Mouse (Mus musculus): Measurements from ENCODE around the gene Tex14. TPM values are rescaled to one million over a fixed set of nuclear protein-coding genes. Genes with fewer than 3 reads are reported as not detected.

The Tex14 gene
- polyA plus RNA-seq, 1 experiment from 2014 or later: 0.60 TPM

DNA sequence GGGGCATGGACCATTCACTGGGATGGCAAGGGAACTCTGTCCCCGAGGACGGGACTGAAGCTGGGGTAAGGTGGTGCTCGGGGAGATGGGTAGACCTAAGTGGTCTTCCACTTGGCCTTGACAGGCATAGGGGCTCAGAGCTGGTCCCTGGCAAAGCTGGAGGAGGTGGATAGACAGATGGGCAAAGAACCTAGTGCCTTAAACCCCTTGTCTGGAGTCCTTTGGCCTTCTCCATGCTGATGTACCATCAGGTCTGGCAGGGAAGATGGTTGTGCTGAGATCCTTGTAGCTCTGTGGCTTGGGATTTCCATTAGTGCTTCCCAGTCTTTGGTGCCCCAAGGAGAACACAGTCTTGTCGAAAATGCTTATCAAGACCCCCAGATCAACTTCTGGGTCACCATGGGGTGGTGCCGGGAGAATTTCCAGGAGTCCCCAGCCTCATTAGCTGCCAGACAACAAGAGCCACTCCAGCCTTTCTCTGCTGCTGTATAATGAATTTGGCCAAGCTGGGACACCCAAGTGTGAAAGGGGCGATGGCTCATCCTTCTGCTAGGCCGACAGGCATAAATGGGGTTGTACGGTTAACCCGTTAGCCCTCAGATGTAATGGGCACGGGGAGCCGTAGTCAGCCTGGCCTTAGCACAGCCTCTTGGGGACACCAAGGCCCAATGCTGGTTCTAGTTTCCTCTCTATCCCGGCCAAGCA, 176.4 kb downstream of the Tex14 start:
- WGBS: 91% methylated on average over 12 of the region's 12 CpGs
- Histone ChIP-seq H3K4me1 (peaks cover 20% of the 10 kb centered on the region), H3K27ac (replicated peaks) (no peak overlapping the region)

DNA sequence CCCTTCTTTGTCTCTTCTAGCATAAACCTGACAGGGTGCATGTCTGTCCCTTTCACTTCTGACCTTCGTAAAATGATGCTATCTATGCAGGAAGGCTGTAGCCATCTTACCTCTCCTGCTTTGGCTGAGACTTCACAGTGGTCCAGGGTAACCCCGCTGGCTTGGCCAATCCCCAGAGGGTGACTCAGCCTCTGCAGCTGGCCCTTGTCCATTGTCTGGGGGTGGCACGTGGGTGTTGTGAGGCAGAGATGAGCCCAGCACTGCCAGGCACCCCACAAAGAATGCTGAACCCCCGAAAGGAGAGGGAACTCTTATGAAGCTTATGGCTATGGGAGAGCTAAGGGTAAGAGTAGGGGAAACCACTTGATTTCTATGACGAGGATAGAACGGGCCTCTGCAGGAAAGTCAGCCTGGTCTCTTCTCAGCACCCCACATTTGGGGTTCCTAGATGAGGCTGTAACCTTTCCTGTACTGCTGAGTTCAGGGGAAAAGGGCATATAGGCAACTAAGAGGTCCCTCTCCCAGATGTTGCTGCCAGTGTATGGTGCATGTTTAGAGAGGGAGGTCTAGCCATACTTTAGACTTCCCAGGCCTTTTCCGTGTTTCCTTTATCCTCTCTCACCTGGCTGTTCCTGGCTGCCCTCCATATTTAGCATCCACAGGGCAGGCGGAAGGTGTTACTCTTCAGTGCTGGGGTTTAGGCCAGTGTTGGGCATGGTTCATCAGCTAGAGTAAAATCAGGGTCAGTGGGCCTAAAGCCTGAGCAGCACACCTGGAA, 177.3 kb downstream of the Tex14 start:
- no peaks in the 10 kb centered on the region for H3K36me3 ChIP-seq
- WGBS: 84% methylated on average over 8 of the region's 8 CpGs
- H3K4me2 ChIP-seq (replicated peaks): no peak overlapping the region
- peaks cover 21% of the 10 kb centered on the region; the same call in 1 of the 2 replicates for H3K27me3 ChIP-seq
- H3K4me1 ChIP-seq: peaks cover 18% of the 10 kb centered on the region
- no peak for ATAC-seq (ENCODE audit: low FRiP score, low read depth)
- H3K27ac ChIP-seq (replicated peaks): no peak overlapping the region
- no peaks in the 10 kb centered on the region for H3K9me3 ChIP-seq
- H3K4me3 ChIP-seq: no peak overlapping the region
- no peak overlapping the region for H3K9ac ChIP-seq (replicated peaks)

More for the DNA sequence above, 176.4 kb downstream of the Tex14 start:
- no peak overlapping the region for H3K4me2 ChIP-seq (replicated peaks)
- peaks cover 27% of the 10 kb centered on the region; the same call in 1 of the 2 replicates for H3K27me3 ChIP-seq
- H3K9me3 ChIP-seq: no peaks in the 10 kb centered on the region
- H3K4me3 ChIP-seq: no peak overlapping the region
- no peaks in the 10 kb centered on the region for H3K36me3 ChIP-seq
- ATAC-seq (ENCODE audit: low FRiP score, low read depth): no peak
- no peak overlapping the region for H3K9ac ChIP-seq (replicated peaks)

DNA sequence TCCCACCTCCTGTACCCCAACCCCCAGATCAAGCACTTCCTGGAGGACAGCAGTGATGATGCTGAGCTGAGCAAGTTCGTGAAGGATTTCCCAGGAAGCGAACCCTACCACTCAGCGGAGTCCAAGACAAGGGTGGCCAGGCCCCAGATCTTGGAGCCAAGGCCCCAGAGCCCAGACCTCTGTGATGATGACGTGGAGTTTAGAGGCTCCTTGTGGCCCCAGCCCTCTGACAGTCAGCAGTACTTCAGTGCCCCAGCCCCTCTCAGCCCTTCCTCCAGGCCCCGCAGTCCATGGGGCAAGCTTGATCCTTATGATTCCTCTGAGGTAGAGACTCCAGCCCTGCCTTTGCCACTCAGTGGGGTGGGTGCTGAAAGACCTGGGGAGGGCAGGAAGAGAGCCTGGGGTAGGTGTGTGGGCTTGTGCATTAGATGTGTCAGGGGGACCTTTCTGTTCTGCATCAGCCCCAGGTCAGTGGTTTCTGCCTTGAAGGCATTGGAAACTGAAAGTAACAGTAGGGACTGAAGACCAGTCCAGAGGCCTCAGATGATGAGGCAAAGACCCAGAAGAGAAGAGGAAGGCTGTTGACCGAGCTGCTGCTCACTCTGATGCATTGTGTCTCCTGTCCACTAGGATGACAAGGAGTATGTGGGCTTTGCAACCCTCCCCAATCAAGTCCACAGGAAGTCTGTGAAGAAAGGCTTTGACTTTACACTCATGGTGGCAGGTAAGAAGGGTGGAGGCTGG, 178.6 kb downstream of the Tex14 start:
- H3K27ac ChIP-seq (replicated peaks): no peak overlapping the region
- H3K27me3 ChIP-seq: peaks cover 16% of the 10 kb centered on the region; the same call in 1 of the 2 replicates
- no peak overlapping the region for H3K4me2 ChIP-seq (replicated peaks)
- WGBS: 88% methylated on average over 6 of the region's 6 CpGs
- H3K9ac ChIP-seq (replicated peaks): no peak overlapping the region
- H3K36me3 ChIP-seq: no peaks in the 10 kb centered on the region
- H3K4me1 ChIP-seq: peaks cover 8% of the 10 kb centered on the region
- ATAC-seq (ENCODE audit: low FRiP score, low read depth): no peak
- no peak overlapping the region for H3K4me3 ChIP-seq
- no peaks in the 10 kb centered on the region for H3K9me3 ChIP-seq

DNA sequence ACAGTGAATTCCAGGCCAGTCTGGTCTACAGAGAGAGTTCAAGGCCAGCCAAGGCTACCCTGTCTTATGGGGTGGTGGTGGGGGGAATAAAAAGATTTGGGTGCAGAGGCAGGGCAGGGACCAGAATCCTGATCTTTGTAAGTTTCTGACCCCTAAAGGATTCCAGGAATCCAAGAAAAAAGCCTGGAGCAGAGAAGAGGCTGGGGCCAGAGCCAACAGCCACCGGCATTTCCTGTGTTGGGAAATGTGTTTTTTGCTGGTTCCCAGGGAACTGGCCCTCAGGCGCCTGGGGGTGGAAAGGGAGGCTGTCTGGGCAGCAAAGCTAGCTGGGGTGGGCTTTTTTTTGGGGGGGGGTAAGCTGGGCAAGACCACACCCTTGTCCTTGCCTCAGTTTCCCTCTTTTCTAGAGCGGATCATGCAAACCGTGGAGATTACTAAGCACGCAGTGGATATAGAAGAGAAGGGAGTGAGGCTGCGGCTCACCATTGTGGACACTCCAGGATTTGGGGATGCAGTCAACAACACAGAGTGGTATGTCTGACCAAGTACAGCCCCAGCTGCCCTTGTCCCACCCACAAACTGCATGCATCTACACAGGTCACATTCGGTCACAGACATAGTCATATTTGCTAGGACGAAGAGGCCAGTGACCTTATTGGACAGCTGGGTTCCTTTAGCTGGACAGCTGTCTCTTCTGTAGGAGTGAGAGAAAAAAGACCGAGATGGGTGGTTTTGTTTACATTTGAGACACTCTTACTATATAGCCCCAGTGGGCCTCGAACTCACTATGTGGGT, 180.0 kb downstream of the Tex14 start:
- no peaks in the 10 kb centered on the region for H3K36me3 ChIP-seq

DNA sequence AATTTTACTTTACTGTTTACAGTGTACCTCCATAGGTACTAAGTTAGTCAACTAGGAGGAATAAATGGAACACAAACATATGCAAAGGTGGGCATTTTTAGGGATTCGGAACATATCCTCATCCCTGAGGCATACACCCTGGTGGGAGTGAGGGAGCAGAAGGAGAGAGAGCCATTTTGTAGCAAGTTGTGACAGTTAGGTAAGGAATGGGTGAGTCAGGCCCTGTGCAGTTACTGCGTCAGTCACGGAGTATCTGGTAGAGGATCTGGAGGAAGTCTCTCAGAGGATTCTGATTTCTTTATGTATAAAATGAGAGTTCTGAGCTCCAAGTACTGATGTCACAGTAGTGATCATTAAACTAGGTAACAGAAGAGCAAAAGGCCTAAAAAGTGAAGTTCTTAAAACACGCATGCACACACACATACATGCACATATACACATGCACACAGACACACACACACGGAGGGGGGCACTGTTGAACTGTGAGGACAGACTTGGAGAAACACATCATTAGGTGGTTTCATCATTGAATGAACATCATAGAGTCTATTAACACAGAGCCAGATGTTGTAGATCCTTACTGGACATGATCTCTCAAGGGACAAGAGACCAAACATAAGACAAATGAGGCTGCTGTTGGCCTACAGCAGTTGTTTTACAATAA, 182.5 kb downstream of the Tex14 start:
- ATAC-seq (ENCODE audit: low FRiP score, low read depth): no peak
- Histone ChIP-seq H3K27me3 (no peaks in the 10 kb centered on the region), H3K9ac (replicated peaks) (no peak overlapping the region), H3K4me3 (no peak overlapping the region), H3K27ac (replicated peaks) (no peak overlapping the region), H3K4me1 (peaks cover 16% of the 10 kb centered on the region), H3K36me3 (no peaks in the 10 kb centered on the region), H3K4me2 (replicated peaks) (no peak overlapping the region), H3K9me3 (no peaks in the 10 kb centered on the region)
- WGBS: 95% methylated on average over 5 of the region's 5 CpGs

More for the DNA sequence above, 180.0 kb downstream of the Tex14 start:
- Histone ChIP-seq H3K4me2 (replicated peaks) (no peak overlapping the region), H3K27ac (replicated peaks) (no peak overlapping the region), H3K4me1 (peaks cover 7% of the 10 kb centered on the region), H3K9me3 (no peaks in the 10 kb centered on the region), H3K9ac (replicated peaks) (no peak overlapping the region), H3K4me3 (no peak overlapping the region), H3K27me3 (0 out of 2 replicates have a peak, but pooled peaks cover 11% of the 10 kb centered on the region)
- no peak for ATAC-seq (ENCODE audit: low FRiP score, low read depth)
- 87% methylated on average over 10 of the region's 10 CpGs for WGBS

DNA sequence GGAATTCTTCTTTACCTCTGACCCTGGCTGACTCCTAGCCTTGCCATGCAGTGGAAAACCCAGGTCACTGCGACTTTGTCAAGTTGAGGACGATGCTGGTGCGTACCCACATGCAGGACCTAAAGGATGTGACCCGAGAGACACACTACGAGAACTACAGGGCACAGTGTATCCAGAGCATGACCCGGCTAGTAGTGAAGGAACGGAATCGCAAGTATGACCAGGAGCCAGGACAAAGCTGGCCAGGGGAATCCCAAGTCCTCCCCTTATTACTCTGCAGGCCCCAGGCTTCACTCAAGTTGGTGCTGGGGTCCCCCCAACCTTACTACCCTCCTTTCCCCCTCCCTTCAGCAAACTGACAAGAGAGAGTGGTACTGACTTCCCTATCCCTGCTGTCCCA, 184.7 kb downstream of the Tex14 start:
- no peak for ATAC-seq (ENCODE audit: low FRiP score, low read depth)
- Histone ChIP-seq H3K27ac (replicated peaks) (no peak overlapping the region), H3K4me1 (peaks cover 39% of the 10 kb centered on the region), H3K27me3 (no peaks in the 10 kb centered on the region), H3K9ac (replicated peaks) (no peak overlapping the region), H3K4me3 (no peak overlapping the region), H3K4me2 (replicated peaks) (0 out of 2 replicates have a peak overlapping the region, but pooled peaks have one; percentile 88), H3K9me3 (no peaks in the 10 kb centered on the region), H3K36me3 (0 out of 2 replicates have a peak, but pooled peaks cover 5% of the 10 kb centered on the region)
- 95% methylated on average over 8 of the region's 8 CpGs for WGBS

DNA sequence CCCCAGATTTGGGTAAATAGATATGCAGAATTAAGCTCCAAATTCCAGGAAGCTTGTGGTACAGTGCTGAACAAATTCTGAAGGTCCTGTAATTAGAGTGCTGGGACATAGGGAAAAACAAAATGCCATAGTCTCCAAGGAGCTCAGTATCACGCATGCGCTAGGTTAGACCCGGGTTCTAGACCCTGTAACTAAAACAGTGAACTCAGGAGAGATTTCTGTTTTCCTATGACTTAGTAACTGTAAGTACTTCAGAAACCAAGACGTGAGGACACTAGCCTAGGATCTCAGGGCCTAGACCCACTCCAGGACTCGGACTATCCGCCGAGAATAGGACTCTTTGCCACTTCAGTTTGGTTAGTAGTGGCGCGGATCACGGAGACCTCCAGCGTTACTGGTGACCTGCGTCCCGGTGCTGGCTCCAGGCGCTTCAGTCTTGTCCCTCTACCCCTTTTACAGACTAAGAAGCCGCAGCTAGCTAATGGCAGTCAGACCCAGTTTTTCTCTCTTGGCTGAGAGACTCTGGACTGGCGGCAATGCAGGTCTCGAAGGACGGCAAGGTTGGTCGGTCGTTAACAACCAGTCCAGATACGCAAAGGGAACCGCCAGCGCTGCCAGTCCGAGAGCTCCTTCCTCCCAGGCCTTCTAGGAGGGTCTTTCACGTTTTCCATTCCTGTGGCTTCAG, 186.1 kb downstream of the Tex14 start:
- Histone ChIP-seq H3K27me3 (no peaks in the 10 kb centered on the region), H3K36me3 (0 out of 2 replicates have a peak, but pooled peaks cover 5% of the 10 kb centered on the region), H3K27ac (replicated peaks) (peak overlapping the region; percentile 85), H3K4me2 (replicated peaks) (peak overlapping the region; percentile 88), H3K9ac (replicated peaks) (peak overlapping the region; percentile 95), H3K4me1 (peaks cover 49% of the 10 kb centered on the region), H3K4me3 (peak overlapping the region; percentile 85), H3K9me3 (no peaks in the 10 kb centered on the region)
- no peak for ATAC-seq (ENCODE audit: low FRiP score, low read depth)
- WGBS: 3% methylated on average over 25 of the region's 25 CpGs

DNA sequence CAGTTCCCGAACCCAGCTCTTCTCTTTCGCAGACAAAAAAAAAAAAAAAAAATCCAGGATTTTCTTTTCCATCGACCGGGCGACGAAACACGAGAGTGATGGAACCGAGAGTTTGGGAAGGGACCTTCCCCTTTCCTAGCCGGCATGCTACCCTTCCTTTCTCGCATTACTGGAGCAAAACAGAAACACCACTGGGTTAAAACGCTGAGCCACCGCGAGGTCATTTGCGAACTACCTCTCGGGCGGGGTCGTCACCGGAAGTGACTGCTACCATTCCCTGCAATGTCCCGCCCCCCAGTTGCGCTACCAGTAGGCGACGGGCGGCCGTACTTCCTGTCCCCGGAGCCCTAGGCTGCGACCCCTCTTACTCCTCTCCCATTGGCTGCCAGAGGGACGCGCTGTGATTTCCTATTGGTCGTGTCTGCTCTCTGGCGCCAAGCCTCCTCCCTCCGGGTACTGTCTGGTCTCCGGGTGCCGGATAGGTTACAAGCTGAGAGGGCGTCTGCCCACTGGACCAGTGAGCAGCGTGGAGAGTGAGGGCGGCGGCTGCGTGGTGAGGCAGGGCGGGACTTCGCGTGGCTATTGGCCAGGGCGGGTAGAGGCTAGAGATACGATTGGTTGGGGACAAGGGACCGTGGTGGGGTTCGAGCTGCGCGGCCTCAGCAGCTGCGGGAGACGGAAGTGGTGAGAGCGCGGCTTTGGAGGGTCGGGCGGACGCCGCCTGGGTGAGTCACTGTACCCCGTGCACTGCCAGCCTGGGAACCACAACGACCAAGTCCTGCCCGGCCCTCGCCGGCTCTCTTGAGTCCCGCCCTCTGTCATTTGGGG, 186.9 kb downstream of the Tex14 start, which contains the start of gene Mtmr4:
Mtmr4 (plus strand) TSS at position 637 of the 828 bp plus-strand sequence.
- under 1% methylated on average over 61 of the region's 61 CpGs for WGBS
- peak within 1 kb of the TSS; percentile 95 for H3K9ac ChIP-seq (replicated peaks)
- ATAC-seq (ENCODE audit: low FRiP score, low read depth): peak; percentile 98

DNA sequence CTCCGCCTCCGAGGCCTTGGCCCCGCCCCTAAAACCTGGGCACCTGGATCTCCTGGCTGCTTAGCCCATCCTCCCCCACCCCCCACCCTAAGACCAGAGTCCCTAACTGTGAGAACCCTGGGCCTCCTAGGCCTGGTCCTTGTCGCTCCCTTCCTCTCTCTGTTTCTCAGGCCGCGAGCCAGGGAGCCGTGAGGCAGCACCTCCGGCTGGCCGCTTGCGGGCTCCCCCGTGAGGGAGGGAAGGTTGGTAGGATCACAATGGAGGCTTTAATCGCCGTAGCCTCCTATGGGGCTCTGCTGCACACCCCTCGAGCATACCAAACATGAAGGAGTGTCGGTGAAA, 187.5 kb downstream of the Tex14 start:
- no peaks in the 10 kb centered on the region for H3K9me3 ChIP-seq
- H3K36me3 ChIP-seq: peaks cover 8% of the 10 kb centered on the region
- WGBS: 1% methylated on average over 15 of the region's 15 CpGs
- peak overlapping the region; percentile 88 for H3K27ac ChIP-seq (replicated peaks)
- peaks cover 62% of the 10 kb centered on the region for H3K4me1 ChIP-seq
- peak overlapping the region; percentile 67 for H3K4me2 ChIP-seq (replicated peaks)
- no peak for ATAC-seq (ENCODE audit: low FRiP score, low read depth)
- peak overlapping the region; percentile 82 for H3K9ac ChIP-seq (replicated peaks)
- H3K4me3 ChIP-seq: peak overlapping the region; percentile 85
- no peaks in the 10 kb centered on the region for H3K27me3 ChIP-seq

More for the DNA sequence above, 186.9 kb downstream of the Tex14 start, which contains the start of gene Mtmr4:
- Histone ChIP-seq H3K4me3 (peak within 1 kb of the TSS; percentile 85), H3K4me1 (peaks cover 56% of the 10 kb centered on the region), H3K4me2 (replicated peaks) (peak within 1 kb of the TSS; percentile 88), H3K9me3 (no peaks in the 10 kb centered on the region), H3K36me3 (0 out of 2 replicates have a peak, but pooled peaks cover 5% of the 10 kb centered on the region), H3K27me3 (no peaks in the 10 kb centered on the region), H3K27ac (replicated peaks) (peak within 1 kb of the TSS; percentile 88)
